Mouse (Mus musculus): ENCODE measurements around the gene Lmf1.

- TF ChIP-seq CTCF (IDR thresholded peaks at IDR 0.05; ENCODE audit: borderline replicate concordance, insufficient read depth, low read length) = no peak
- TF ChIP-seq POLR2A (IDR thresholded peaks at IDR 0.05; ENCODE audit: low read depth, low read length) = no peak
Measured at GRCm38 (mm10) chr17:25634070-25634469, 55.2 kb downstream of the Lmf1 start.

Measured in embryonic fibroblast, embryonic 13.5 days (primary cell).